Mouse (Mus musculus) G1E-ER4 (cell line): ENCODE results near the gene Fbxl3. TPM values are rescaled to one million over a fixed set of nuclear protein-coding genes. Genes with fewer than 3 reads are reported as not detected.

ENCODE experiments used
- GATA1 ChIP-seq: IDR thresholded peaks from one replicate; pipeline ENCODE4 v1.8.0; 2012; ENCODE audit warnings: low read length, inconsistent platforms
- polyA plus RNA-seq: library from polyadenylated mRNA; stranded (reverse); fragments of >175 nt; gene quantifications from 2 replicates; pipeline ENCODE4 v1.2.3, GENCODE M21; 2012

Gene Fbxl3
- polyA plus RNA-seq, 1 experiment: 21.3 TPM

DNA sequence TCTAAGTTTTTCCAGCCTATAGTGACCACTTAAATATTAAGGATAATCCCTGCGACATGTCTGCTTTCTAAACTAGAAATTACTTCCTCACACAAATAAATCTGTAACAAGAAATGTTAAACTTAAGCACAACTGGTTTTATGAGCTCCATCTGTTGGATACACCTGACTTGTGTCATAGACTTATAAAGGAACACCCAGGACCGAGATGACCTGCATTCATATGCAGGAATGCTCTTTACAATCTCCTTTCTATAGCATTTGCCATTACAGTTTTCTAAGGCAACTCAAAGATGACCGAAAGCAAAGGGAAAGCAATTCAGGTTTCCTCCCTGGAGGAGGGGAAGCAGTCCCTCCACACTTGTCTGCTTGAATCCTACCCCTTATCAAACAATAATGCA, 6.1 kb downstream of the Fbxl3 start:
- TF ChIP-seq GATA1: no peak

DNA sequence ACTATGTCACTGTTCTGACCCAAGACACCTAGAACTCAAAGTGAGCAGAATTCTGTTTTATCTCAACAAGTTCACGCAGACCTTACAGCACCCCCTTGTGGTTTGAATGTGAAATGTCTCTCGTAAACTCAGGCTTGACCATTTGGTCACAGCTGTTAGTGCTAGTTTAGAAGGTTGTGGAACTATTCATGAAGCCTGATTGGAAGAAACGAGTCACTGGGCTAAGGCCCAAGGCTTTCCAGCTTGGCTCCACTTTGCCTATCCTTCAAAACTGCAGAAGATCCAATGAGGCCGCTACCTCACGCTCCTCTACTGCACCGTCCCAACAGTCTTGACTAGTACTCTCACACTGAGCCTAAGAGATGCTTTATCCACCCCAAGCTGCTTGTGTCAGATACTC, 10.7 kb downstream of the Fbxl3 start:
- no peak for TF ChIP-seq GATA1

DNA sequence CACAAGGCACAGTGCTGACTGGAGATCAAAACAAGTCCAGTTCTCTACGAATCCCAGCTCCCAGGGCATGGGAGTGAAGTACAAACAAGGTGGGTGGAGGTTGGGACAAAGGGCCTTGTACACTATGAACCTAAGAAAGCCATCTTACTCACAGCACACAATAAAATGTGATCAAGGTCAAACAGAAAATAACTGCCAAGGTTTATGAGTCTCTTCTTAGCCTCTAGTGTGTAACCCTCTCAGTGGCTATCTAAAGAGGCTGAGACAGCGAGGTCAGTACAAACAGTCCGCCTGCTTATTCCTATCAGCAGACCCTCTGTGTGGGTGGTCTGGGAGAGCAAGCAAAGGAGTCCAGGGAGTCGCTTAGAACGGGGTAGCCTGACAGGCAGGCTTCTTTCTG, 11.5 kb downstream of the Fbxl3 start:
- no peak for TF ChIP-seq GATA1

DNA sequence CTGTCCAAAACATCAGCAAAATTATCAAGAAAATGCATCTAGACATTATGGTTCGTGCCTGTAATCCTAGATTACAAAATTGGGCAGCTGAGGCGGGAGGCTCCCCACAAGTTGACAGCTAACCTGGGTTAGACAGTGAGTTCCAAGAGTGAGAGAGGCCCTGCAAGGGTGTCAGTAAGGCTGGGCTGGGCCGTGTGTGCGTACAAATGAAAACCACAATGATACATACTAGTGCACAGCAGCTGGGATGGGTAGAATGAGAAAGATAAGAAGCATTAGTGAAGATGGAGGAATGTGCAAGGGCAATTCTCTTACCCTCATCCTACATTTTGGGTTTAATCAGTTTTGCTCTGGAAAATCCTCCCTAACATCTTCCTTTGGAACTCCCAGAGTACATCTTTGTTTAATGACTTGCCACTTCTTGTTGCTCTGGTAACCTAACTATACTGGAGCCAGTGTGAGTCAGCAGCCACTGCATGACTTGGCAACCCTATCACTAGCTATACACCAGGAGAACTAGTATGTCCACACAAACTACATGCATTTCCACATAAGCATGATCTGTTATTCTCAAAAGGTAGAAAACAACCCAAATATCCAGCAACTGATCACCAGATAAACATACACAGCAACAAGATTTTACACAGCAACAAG, 12.6 kb downstream of the Fbxl3 start:
- TF ChIP-seq GATA1: peak; percentile 46

DNA sequence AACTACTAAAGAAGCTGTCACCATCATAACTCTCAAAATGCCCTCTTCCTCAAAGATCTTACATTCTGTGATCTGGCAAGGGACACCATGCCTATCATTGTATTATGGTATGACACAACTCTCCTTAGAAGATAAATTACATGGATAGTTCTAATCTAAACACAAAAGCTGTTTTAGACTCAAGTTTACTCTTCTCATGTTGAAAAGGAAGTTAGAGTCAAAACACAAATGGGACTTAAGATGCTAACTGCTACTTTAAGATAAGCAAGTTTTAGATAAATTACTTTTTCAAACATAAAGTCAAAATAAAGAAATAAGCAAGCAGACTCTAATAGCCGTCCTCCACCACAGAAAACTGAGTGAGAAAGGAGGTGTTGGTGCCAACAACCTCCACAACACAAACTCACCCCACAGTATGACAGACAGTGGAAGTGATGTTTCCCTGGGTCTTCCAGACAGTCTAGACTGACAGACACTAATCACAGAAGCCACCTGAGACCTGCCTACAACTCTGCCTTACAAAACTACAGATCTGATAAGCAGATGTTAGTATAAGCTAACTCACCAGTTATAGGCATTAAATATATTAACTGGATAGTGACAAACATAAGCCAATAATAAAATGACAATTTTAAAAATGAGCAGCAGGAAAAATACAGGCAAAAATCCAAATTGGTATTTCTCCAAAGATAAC, 13.4 kb downstream of the Fbxl3 start:
- TF ChIP-seq GATA1: no peak

DNA sequence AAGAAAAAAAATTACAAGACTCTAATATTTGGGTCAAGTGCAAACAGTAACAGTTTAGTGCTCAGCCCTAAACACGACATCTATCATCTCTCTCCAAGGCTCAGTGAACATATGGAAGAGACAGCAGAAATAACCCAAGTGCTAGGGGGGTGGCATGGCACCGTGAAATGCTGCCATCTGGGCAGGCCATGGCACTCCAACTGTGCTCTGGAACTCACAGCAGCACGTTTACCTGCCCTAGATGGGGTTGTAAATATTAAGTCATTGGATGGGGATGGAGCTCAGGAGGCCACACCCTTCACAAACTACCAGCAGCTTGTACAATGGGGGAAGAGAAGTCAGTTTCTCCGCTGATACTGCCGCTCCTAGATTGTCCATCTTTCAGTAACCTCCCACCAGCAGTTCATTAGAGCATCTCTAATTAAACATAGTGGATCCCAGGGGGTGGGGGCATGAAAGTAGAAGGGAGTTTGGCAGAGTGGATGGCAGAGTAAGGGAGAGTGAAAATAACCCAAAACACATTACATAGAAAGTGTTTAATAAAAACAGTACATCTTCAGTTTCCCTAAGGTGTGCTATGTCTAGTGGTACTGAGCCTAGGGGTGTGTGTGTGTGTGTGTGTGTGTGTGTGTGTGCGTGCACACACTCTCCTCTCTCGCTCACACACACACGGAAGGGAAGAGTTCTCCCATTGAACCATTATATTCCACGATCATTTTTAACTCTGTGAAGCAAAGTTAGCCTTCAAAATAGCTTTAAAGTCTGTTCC, 20.0 kb downstream of the Fbxl3 start:
- no peak for TF ChIP-seq GATA1

DNA sequence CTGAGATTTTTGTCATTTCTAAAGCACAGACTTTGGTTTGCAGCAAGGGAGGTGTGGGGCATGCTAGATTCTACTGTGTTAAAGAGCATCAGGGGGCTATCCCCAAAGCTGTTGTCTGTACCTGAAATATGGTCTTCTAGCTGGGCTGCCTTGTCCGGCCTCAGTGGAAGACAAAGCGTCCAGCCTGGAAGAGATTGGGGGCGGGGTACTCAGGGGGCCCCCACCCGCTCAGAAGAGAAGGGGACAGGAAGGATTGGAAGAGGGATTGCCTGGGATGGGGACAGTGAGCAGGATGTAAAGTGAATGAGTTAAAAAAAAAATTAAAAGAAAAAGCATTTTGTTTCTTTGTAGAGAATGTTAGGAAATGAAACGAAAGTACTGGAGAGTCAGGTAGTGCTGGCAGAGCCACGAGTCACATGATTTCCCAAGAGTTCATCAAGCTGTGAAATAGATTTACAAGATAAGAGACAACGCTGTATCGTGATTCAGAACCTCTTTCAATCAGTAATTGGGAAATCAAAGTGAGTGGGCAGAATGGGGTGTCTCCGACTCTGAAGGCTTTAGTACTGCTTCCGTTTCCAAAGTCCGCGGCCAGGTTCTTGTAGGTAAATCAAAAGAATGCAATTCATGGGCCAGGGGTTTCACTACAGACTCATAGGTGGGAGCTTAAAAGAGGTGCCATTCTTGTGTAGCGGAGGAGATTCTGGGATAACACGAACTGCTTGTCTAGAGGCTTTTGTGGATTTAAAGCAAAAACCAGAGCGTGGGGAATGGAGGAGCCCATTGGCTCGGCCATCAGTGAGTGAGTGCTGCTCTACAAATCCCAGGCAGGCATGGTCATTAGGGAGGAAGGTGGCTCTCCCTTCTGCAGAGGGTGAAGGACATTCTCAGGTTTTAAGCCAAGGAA, 21.1 kb downstream of the Fbxl3 start:
- TF ChIP-seq GATA1: no peak

DNA sequence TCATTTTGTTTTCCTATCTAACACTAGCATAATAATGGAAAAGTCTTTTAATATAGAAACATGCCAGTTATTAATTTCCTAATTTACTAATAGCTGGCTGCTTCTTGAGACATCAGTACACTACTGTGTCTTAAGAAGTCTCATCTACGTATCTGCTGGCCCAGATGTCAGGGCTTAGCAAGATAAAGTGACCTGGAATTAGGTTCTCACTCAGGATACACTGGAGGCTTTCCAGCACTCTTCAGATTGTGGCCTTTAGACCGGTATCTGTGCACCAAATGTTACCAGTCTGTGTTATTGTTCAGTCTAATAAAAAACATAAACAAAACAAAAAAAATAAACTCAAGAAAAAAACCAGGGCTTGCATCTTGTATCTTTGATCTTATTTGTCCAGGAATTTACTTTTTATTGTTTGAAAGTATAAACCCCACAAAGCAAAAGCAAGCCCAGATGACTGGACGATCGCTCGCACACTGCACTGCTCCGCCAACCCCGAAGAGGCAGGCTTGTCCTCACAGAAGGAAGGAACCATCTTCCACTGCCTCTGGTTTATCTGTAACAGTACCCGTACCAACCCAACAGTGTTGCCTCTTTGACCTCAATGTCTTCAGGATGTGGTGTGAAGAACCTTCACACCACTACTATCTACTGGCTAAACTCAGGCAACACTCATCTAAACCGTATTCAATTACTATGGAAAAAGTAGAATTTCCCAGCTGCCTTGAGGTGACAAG, 21.9 kb downstream of the Fbxl3 start:
- TF ChIP-seq GATA1: no peak

DNA sequence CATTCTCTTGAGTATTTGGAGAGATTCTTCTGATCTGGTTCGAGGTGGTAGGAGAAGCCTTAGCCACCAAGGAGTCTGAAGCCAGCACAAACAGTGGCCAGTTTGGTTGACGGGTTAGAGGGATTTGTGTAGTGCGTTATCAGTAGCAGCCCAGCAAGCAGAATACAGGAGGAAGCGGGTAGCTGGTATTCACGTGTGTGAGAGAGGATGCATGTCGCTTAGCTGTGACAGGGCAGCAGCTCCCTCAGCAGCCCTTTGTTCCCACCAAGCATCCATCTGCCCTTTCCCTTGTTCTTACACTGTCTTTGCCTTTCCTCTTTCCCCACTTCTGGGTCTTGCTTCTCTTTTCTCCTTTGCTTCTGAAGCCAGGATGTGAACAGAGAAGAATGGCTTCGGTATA, 24.2 kb downstream of the Fbxl3 start:
- no peak for TF ChIP-seq GATA1

DNA sequence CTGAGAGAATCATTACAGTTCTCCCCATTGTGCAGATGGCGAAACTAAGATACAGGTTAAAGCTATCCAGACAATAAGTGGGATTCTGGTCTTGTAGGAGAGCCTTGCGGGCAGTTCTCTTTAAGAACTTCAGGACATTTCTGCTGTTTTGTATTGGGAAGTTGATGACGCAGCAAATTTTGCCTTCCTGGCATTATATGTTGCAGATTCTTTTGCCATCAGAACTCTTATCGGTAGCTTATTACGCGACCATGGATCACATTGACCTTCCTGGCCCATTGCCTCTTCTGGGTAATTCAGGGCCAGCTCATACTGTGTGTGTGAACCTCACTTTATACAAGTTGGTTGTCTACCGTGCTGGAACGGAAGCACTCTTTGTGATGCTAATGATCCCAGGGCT, 25.5 kb downstream of the Fbxl3 start:
- TF ChIP-seq GATA1: no peak

DNA sequence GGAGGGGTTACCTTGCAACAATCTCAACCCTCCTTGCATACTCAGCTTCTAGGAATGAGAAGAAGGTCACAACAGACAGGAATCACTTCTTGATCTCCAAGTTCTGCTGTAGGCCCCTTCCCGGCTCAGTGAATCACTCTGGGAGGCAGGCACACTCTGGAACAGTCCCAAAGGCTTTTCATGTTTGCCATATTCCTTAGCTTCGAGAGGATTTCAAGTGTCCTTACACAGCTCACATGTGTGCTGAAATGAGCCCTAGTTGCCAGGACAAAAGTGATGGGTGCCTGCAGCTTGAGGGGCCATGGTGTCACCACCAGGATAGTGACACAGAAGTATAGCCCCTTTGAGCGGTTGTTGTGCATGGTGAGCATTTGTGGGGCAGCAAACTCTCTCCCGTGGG, 26.6 kb downstream of the Fbxl3 start:
- no peak for TF ChIP-seq GATA1

DNA sequence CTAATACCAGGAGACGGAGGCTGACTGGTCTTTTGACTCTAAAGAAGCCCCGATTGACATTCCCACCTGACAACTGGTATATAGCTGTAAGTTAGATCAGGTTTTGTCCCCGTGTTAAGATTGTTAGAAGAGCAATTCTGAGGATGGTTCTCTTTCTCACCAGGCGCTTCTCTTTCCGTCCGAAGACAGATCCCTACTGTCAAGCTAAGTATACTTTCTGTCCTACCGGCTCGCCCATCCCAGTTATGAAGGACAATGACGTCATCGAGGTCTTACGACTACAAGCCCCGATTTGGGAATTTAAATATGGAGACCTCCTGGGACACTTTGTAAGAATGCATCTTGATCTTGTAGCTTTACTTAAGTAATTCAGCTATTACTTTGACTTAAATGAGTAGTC, 27.9 kb downstream of the Fbxl3 start:
- TF ChIP-seq GATA1: no peak

DNA sequence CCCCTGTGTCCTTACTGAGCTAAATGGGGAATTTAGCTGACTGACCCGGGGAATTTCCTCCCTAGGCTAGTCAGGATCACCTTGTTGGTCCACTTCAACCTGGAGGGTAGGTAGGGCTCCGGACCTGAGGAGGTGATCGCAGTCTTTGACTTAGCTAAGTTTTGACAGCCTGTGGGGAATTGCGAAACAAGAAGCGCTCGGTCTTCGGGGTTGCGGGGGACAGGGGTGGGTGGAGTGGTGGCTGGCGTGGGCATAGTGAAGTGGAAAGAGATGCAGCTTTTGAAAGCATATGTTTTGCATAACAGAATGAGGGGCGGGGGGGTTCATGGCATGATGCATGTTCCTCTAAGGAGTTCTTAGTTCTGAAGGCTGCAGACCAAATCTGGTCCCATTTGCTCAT, 28.6 kb downstream of the Fbxl3 start:
- TF ChIP-seq GATA1: no peak

DNA sequence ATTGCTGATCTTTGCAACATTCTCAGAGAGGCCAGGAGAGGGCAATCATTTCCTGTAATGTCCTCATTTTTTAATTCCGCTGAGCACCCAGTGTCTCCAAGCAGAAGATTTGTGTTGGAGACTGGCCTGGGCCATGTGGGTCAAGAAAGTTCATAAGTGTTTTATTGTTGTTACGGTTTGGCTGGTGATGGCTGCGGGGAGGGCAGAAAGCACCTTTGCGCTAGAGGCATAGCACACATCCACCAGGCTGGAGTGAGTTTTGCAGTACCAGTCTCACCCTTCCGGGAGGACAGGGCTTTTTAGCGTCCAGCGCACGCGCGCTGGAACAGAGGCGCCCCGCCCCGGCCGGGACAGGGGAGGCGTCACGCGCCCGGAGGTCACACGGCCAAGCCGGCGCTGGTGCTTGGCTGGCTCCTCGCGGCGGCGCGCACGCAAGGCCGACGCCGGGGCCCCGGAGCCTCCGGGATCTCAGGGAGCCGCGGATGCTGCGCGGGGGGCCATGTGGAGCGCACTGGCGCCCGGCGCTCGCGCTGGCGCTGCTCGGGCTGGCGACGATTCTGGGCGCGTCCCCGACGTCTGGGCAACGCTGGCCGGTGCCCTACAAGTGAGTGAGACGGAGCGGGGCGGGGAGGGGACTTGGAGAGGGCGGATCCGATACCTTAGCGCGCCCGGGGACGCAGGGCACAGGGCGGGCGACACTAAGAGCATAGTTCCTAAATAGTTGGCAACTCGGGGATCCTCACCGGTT, 29.3 kb downstream of the Fbxl3 start, which contains the start of gene Cln5:
TSS of gene Cln5 (plus strand) at position 353 of the 748 bp plus-strand sequence.
- no peak for TF ChIP-seq GATA1

DNA sequence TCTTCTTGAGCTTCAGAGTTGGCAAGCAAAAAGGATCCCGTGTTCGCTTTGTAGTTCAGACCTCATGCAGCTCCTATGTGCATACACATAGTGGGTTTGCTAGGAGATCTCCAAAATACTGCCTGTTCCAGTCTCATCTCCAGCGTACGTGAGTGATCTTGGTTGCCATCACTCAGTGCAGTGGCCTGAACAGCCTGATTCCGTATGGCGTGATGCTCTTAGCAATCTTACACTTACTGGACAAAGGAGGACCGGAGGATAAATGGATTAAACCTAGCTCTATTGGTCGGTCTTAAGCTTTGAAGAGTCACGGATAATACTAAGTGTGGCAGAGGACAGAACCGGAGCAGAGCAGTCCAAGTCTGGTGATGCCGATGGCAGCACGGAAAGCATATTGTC, 29.9 kb downstream of the Fbxl3 start:
- TF ChIP-seq GATA1: no peak
